Mouse (Mus musculus): ENCODE measurements at regions not wholly inside any gene's neighbourhood (a gene's known extent, or its start where the extent isn't known, plus 50 kb on each side); places are given as distances from the start of the nearest gene placed in this dataset.

GRCm38 (mm10) chr11:52675022-52675421 lies 89.4 kb upstream of the Fstl4 start:
- TF ChIP-seq CTCF (IDR thresholded peaks at IDR 0.05; ENCODE audit: low read depth) (no peak), EP300 (IDR thresholded peaks at IDR 0.05; ENCODE audit: low read depth) (no peak)
